Mouse (Mus musculus): Measurements from ENCODE around the gene Dnah7a. TPM values are rescaled to one million over a fixed set of nuclear protein-coding genes. Genes with fewer than 3 reads are reported as not detected.

Gene Dnah7a
- total and polyA plus RNA-seq, 2 experiments = not detected

GRCm38 (mm10) chr1:53728489-53729225, 22.1 kb upstream of the Dnah7a start:
- no peak overlapping the region for H3K9ac ChIP-seq (ENCODE audit: low read depth, low read length)
- no peak overlapping the region for H3K4me3 ChIP-seq (ENCODE audit: insufficient read depth, low read depth, low read length)
- TF ChIP-seq POLR2A (IDR thresholded peaks at IDR 0.05; ENCODE audit: extremely low read depth, insufficient read depth, low read length) = no peak
- no peak for TF ChIP-seq CTCF (IDR thresholded peaks at IDR 0.05; ENCODE audit: low read depth, low read length)
- no peaks in the 10 kb centered on the region for H3K27me3 ChIP-seq (ENCODE audit: control insufficient read depth, insufficient read depth, low read length)
- peak; percentile 19 for DNase-seq (ENCODE audit: extremely low read depth, low read depth, low spot score)
- H3K79me2 ChIP-seq (ENCODE audit: control insufficient read depth, insufficient read depth, low read length) = no peaks in the 10 kb centered on the region
- no peaks in the 10 kb centered on the region for H3K36me3 ChIP-seq (ENCODE audit: control insufficient read depth, insufficient read depth, low read length)
- WGBS = 57% methylated on average over 5 of the region's 5 CpGs
- H3K4me1 ChIP-seq (ENCODE audit: control insufficient read depth, insufficient read depth, low read length) = no peaks in the 10 kb centered on the region
- no peak overlapping the region for H3K27ac ChIP-seq (replicated peaks; ENCODE audit: insufficient read depth, low read depth, low read length)

- H3K4me1 ChIP-seq (ENCODE audit: control insufficient read depth, insufficient read depth, low read length) = no peaks in the 10 kb centered on the region
- H3K79me2 ChIP-seq (ENCODE audit: control insufficient read depth, insufficient read depth, low read length) = no peaks in the 10 kb centered on the region
- H3K27ac ChIP-seq (replicated peaks; ENCODE audit: insufficient read depth, low read depth, low read length) = no peak overlapping the region
- TF ChIP-seq CTCF (IDR thresholded peaks at IDR 0.05; ENCODE audit: low read depth, low read length) = no peak
- no peak for TF ChIP-seq POLR2A (IDR thresholded peaks at IDR 0.05; ENCODE audit: extremely low read depth, insufficient read depth, low read length)
- no peak overlapping the region for H3K4me3 ChIP-seq (ENCODE audit: insufficient read depth, low read depth, low read length)
- H3K27me3 ChIP-seq (ENCODE audit: control insufficient read depth, insufficient read depth, low read length) = no peaks in the 10 kb centered on the region
- H3K36me3 ChIP-seq (ENCODE audit: control insufficient read depth, insufficient read depth, low read length) = no peaks in the 10 kb centered on the region
- DNase-seq (ENCODE audit: extremely low read depth, low read depth, low spot score) = no peak
- 96% methylated on average over 2 of the region's 2 CpGs for WGBS
- H3K9ac ChIP-seq (ENCODE audit: low read depth, low read length) = no peak overlapping the region
These were observed 20.3 kb upstream of the Dnah7a start for GRCm38 (mm10) chr1:53726883-53727282.

DNA sequence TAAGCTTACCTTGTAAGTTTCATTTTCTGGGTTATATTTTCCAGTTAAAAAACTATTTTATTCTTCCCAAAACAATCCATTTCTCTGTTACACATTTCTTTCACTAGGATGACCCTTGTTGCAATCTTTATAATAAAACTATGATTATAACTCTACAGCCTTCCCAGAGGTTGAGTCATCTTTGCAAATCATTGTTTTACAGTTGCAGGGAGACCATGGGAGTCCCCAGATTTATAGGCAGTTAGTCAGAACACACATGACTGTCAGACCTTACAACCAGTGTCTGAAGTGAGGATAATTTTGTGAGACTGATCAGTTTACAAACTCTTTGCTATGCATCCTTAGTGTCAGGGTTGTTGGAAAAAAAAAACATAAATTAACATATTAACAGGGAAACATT, 14.8 kb upstream of the Dnah7a start:
- no peaks in the 10 kb centered on the region for H3K36me3 ChIP-seq (ENCODE audit: control insufficient read depth, insufficient read depth, low read length)
- H3K27ac ChIP-seq (replicated peaks; ENCODE audit: insufficient read depth, low read depth, low read length) = no peak overlapping the region

DNA sequence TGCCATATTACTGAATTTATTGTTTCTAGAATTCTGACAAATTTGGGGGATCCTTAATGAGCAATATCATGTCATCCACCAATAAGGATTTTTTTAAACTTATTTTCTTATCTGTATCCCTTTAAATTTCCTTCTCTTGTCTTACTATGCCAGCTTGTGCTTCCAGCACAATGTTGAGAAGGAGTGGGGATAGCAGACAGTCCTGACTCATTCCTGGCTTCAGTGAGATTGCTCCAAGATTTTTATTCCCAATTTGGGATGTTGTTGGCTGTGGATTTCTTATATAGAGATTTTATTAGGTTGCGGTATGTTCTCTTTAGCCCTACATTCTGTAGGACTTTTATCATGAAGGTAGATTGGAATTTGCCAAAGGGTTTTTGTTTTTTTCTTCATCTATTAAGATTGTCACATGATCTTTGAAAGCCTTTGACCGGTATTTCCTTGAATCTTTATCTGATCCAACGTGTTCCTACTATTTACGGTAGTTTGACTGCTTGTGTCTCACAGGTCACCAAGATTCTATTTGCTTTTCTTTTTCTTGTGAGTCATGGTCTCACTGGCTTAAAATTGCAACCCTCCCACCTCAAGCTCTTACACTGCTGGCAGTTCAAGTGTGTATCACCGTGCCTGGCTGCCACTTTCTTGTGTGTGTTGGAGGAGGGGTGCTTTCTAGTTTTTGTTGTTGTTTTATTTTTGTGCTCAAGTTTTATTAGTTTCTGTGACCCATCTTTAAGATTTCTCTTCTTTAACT, 14.2 kb upstream of the Dnah7a start:
- DNase-seq (ENCODE audit: extremely low read depth, low read depth, low spot score) = no peak
- H3K27me3 ChIP-seq (ENCODE audit: control insufficient read depth, insufficient read depth, low read length) = no peaks in the 10 kb centered on the region
- H3K79me2 ChIP-seq (ENCODE audit: control insufficient read depth, insufficient read depth, low read length) = no peaks in the 10 kb centered on the region
- WGBS = 57% methylated on average over 5 of the region's 5 CpGs
- no peak overlapping the region for H3K9ac ChIP-seq (ENCODE audit: low read depth, low read length)
- H3K36me3 ChIP-seq (ENCODE audit: control insufficient read depth, insufficient read depth, low read length) = no peaks in the 10 kb centered on the region
- no peaks in the 10 kb centered on the region for H3K4me1 ChIP-seq (ENCODE audit: control insufficient read depth, insufficient read depth, low read length)
- no peak for TF ChIP-seq CTCF (IDR thresholded peaks at IDR 0.05; ENCODE audit: low read depth, low read length)
- no peak for TF ChIP-seq POLR2A (IDR thresholded peaks at IDR 0.05; ENCODE audit: extremely low read depth, insufficient read depth, low read length)
- H3K4me3 ChIP-seq (ENCODE audit: insufficient read depth, low read depth, low read length) = no peak overlapping the region
- no peak overlapping the region for H3K27ac ChIP-seq (replicated peaks; ENCODE audit: insufficient read depth, low read depth, low read length)

More for the DNA sequence above, 14.8 kb upstream of the Dnah7a start:
- no peaks in the 10 kb centered on the region for H3K4me1 ChIP-seq (ENCODE audit: control insufficient read depth, insufficient read depth, low read length)
- H3K27me3 ChIP-seq (ENCODE audit: control insufficient read depth, insufficient read depth, low read length) = no peaks in the 10 kb centered on the region
- H3K79me2 ChIP-seq (ENCODE audit: control insufficient read depth, insufficient read depth, low read length) = no peaks in the 10 kb centered on the region
- DNase-seq (ENCODE audit: extremely low read depth, low read depth, low spot score) = no peak
- H3K4me3 ChIP-seq (ENCODE audit: insufficient read depth, low read depth, low read length) = no peak overlapping the region
- TF ChIP-seq POLR2A (IDR thresholded peaks at IDR 0.05; ENCODE audit: extremely low read depth, insufficient read depth, low read length) = no peak
- TF ChIP-seq CTCF (IDR thresholded peaks at IDR 0.05; ENCODE audit: low read depth, low read length) = no peak
- no peak overlapping the region for H3K9ac ChIP-seq (ENCODE audit: low read depth, low read length)

DNA sequence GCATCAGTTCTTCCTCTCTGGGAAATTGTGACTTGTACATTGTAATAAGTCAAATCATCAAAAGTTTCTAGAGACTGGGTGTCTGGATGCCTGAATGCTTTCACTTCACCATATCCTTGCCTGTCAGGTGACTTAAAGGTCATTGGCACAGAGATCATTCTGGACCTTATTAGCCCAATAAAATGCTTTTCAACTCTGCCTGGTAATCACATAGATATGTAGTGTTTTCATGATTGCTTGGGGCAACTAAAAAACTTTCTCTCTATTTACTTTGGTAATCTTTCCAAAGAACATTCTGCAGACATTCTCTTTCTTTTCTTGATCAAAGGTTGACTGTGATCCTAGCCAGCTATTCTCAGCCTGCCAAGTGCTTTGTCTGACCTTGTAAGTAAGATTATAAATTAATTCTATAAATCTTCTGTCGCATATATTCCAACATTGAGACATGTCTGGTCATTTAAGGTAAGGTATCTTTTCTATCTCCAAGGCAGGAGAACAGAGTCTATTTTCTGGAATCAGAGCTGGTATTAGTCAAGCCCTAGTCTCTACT, 9.5 kb upstream of the Dnah7a start:
- Histone ChIP-seq H3K79me2 (ENCODE audit: control insufficient read depth, insufficient read depth, low read length) (no peaks in the 10 kb centered on the region), H3K4me1 (ENCODE audit: control insufficient read depth, insufficient read depth, low read length) (no peaks in the 10 kb centered on the region), H3K36me3 (ENCODE audit: control insufficient read depth, insufficient read depth, low read length) (no peaks in the 10 kb centered on the region), H3K4me3 (ENCODE audit: insufficient read depth, low read depth, low read length) (no peak overlapping the region), H3K27me3 (ENCODE audit: control insufficient read depth, insufficient read depth, low read length) (no peaks in the 10 kb centered on the region), H3K9ac (ENCODE audit: low read depth, low read length) (no peak overlapping the region), H3K27ac (replicated peaks; ENCODE audit: insufficient read depth, low read depth, low read length) (no peak overlapping the region)
- TF ChIP-seq POLR2A (IDR thresholded peaks at IDR 0.05; ENCODE audit: extremely low read depth, insufficient read depth, low read length) = no peak
- TF ChIP-seq CTCF (IDR thresholded peaks at IDR 0.05; ENCODE audit: low read depth, low read length) = no peak
- DNase-seq (ENCODE audit: extremely low read depth, low read depth, low spot score) = peak; percentile 10
- 71% methylated on average over 1 of the region's 1 CpGs for WGBS
